Mouse (Mus musculus): ENCODE results near the gene Lrrtm4.

GRCm38 (mm10) chr6:80018765-80019164 is at the start of gene Lrrtm4:
- no peak for TF ChIP-seq CTCF (conservative IDR thresholded peaks at IDR 0.05; ENCODE audit: insufficient read depth, insufficient read length, low read depth, low read length)
- TF ChIP-seq POLR2A (IDR thresholded peaks at IDR 0.05; ENCODE audit: low read depth, low read length): no peak
